Mouse (Mus musculus) neutrophil, adult 5-6 weeks (primary cell): ENCODE data around the gene Boc. TPM values are rescaled to one million over a fixed set of nuclear protein-coding genes. Genes with fewer than 3 reads are reported as not detected.

Experiments
- ATAC-seq: fragments of 151-379, 151-347 bp; 2 replicates; pipeline ENCODE4 v1.8.0; 2017; ENCODE audit warnings: mild to moderate bottlenecking, moderate TSS enrichment; ENCODE audit not compliant: insufficient number of reproducible peaks, poor library complexity, low FRiP score, severe bottlenecking; ENCODE audit errors: extremely low read depth
- total RNA-seq: library from RNA; stranded (forward); fragments of 200-1000 nt; gene quantifications from 2 replicates; pipeline ENCODE4 v1.2.3, GENCODE M21; 2017

Boc gene
- total RNA-seq, 1 experiment from 2014 or later, result not detected

- no peak for ATAC-seq
Observed at GRCm38 (mm10) chr16:44502325-44502724, 56.4 kb downstream of the Boc start.

- no peak for ATAC-seq
Observed at GRCm38 (mm10) chr16:44501783-44502182, 56.9 kb downstream of the Boc start.

DNA sequence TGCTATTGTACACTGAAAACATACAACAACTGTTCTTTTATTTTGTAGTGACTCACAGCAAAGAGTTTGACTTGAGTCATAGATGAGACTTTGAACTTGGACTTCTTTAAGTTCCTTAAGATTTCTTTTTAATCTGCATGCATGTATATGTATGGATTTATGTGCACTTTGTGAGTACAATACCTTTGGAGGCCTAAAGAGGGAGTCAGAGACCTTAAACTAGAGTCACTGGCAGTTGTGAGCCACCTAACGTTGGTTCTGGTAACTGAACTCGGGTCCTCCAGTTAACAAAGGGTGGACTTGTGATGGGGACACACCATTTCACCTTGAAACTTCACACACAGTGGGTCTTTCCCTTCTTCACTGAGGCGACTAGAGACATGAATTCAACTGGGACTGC is 60.2 kb downstream of the Boc start:
- no peak for ATAC-seq

DNA sequence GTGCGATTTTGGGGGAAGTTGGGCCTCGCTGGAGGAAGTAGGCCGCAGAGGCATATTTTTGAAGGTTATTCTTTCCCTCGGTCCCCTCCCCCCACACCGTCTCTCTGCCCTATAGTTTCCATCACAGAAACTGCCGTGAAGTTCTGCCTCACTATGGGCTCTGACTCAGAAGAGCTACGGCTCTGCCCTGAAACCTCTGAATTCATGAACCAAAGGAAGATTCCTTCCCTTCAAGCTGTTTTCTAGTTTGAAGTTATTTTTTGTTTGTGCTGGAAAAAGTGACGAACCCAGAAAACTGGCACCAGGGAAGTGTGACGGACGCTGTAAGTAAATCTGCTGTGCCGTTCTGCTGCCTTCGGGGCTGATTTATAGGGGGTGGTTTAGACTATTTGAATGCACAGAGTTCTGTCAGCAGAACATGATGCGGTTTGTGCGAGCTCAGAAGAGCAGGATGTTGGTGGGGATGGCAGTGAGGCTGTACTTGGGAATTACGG is 61.7 kb downstream of the Boc start:
- ATAC-seq, result no peak

DNA sequence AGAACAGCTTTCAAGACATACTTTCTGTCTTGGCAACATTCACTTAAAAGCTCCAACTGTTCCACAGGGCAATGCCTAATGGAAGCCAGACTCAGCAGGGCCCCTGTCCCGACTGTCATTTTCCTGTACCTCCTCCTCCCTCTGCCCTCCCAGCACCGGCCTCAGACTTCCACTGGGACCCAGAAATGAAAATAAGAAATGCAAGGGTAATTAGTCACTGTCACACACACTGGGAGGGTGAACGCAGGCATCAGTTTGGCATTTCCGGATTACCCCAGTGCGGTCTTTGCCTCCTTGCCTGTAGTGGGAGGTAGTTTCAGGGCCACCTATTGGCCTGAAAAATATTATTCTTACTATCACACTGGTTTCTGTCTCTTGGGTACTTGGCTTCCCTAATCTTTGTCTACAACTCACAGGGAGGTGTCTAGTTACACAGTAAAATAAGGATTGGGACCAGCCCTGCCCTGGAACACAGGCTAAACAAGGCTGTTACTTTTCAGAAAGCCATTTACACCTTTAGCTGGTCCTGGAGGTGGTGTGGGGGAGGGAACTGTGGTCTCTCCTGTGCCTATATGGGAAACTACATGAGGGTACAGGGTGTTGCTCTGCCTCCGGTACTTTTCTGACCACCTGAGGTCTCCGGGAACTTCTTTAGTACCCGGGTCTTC is 64.1 kb downstream of the Boc start:
- ATAC-seq, result no peak

- ATAC-seq, result no peak
Observed at GRCm38 (mm10) chr16:44493868-44494267, 64.8 kb downstream of the Boc start.

GRCm38 (mm10) chr16:44492706-44493105 is 66.0 kb downstream of the Boc start:
- ATAC-seq, result no peak

GRCm38 (mm10) chr16:44492151-44492550 is 66.5 kb downstream of the Boc start:
- ATAC-seq, result no peak

GRCm38 (mm10) chr16:44491051-44491450 is 67.6 kb downstream of the Boc start:
- ATAC-seq, result no peak

DNA sequence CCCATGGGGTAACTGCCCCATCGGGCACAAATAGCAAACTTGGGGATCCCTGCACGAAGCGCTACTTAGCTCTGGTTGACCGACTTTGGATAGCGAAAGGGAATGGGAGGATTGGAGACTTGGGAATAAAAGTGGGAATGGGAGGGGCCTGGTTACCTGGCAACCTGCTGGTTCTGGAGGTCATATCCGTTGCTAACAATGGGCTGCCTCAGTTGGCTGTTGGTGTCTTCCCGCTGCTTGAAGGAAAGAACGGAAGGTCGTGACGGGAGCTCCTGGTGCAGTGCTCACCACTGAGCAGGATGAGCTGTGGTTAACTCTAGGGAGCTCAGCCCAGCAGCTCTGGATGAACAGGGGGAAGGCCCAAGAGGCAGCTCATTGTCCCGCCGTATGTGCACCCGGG is 71.5 kb downstream of the Boc start:
- ATAC-seq, result no peak

DNA sequence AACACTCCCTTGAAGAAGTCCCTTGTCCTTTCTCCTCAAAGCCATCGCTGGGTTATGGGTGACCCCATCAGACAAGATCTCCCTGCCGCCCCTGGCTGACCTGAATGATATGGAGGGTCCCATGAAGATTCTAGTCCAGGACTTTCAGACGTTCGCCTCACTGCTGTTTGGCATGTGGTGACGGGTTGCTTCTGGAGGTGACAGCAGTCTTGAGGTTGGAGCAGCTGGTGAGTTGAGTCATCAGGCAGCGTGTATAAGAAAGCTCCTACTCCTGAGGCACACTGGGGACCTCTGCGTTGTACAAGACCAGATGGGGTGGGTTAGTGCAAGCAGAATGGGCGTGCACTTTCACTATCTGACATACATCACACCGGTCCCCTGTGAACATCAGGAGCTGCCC is 72.1 kb downstream of the Boc start:
- ATAC-seq, result no peak

DNA sequence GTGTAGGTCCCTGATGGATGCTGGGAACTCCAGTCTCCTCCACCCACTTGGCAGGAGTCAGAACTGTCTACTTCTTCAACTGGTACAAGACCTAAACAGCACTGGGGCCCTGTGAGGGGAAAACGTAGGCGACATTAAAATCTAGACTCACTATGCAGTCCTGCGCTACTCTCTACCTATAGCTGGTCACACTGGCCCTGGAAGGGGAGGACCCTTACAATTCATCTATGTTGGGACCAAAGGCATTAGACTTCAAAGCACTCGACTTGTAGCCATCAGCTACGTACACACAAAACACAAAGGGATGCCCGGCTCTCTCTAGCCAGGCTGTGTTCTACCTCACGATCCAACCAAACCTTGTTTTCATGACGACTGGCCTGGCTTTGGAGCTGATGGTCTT is 73.0 kb downstream of the Boc start:
- ATAC-seq, result no peak

GRCm38 (mm10) chr16:44484831-44485230 is 73.9 kb downstream of the Boc start:
- no peak for ATAC-seq

DNA sequence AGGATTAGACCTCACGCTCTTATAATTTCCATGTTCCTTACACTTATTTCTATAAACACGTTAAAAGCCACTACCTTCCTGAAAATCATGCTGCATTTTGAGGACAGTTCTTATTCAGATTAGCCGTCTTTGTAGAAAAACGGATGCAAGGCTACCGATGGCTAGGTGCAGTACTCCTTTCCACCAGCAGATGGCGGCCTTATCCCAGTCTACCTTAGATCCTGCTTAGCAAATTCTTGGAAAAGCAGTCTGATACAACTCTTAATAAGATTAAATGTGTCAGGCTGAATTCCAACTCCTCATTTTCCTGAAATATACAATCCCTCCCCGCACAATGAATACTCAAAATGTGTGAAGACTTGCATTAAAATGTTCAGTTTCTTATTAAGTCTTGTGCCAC is 74.6 kb downstream of the Boc start:
- no peak for ATAC-seq

DNA sequence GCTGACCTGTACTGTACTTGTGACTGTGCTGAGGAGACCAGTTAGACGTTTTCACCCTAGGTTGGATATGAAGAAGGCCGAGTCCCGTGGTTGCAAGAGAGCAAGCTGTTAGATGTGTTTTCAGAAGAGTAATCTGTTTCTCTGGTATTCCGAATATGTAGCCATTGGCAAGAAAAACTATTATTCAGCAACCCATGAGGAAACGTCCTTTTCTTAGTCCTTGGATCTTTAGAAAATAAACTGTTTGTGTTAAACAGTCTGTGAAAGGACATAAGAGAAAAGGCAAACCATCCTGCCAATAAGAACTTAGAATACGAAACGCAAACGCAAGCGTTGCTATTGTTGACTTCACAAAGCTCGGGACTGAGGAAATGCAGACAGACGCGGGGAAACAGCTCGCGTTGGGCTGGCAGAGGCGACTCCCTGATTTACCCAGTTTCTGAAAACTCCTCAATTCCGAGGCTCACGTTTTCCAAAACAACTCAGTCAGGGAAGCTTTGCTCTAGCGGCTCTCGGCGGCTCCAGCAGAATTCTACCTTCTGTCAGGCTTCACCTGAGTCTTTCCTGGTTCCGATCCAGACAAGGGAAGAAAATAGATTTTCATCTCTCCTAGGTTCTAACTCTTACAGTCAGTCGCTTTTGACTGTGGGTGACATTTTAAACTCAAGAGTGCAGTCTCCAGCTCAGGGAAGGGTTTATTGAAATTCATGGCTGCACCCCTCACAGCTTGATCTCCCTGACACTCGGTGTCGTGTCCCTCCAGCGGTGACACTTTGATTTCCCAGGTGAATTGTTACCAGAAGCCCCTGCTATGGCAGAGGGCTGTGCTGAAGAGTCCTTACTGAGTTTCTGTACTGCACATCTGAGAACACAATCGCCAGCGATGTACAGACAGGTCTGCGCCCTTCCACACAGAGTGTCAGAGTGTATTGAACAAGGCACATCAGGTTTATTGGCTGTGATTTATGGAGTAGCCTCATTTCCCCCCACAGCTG is 76.8 kb downstream of the Boc start:
- ATAC-seq, result no peak

DNA sequence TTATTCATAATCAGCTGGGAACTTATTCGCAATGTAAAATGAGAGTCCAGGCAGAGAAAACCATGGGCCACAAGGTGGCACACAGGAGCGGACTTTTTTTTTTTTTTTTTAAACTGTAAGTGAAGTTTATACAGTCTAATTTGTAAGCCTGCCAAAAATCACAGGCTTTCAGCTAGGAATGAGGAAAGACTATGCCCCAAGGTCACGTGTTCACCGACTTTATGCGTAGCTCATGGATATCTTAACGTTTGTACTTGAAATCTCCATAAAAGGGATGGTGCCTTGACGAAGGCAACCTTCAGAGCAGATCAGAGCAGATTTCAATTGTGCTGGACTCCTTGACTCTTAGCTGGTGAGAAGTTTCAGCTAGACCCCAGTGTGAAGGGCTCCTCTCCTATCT is 78.1 kb downstream of the Boc start:
- ATAC-seq, result no peak

DNA sequence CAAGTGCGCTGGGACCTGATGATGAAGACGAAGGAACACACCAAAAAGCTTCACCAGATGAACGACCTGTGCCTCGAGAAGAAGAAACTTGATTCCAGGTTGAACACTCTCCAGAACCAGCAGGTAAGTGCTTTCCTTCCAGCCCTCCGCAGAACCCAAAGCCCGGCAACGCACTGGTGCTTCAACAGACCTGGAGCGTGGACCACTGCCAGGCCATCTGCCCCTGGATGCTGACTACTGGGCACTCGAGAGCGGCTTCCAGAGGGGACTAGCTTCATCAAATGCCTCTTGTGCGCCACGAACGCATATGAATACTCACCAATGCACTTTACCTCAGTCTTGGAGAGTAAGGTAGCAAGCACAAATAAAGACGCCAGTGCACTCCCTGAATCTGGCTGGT is 78.8 kb downstream of the Boc start:
- ATAC-seq, result no peak

DNA sequence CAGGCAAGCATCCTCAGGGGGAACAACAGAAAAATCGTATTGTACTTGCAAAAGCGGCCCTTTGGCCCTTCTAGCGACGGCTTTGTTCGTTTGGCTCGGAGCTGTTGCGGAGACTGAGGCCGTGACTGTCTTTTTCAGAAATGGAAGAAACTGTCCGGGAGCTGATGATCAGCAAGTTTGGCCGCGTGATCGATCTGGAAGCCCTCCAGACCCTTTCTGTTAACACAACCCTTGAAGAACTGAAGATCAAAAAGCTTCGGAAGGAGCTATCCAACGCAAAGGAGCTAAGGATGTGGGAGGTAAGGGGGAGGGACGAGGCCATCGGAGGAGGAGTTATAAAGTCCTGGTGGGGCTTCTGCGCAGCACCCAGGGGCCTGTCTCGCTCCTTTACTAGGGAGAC is 79.9 kb downstream of the Boc start:
- no peak for ATAC-seq

DNA sequence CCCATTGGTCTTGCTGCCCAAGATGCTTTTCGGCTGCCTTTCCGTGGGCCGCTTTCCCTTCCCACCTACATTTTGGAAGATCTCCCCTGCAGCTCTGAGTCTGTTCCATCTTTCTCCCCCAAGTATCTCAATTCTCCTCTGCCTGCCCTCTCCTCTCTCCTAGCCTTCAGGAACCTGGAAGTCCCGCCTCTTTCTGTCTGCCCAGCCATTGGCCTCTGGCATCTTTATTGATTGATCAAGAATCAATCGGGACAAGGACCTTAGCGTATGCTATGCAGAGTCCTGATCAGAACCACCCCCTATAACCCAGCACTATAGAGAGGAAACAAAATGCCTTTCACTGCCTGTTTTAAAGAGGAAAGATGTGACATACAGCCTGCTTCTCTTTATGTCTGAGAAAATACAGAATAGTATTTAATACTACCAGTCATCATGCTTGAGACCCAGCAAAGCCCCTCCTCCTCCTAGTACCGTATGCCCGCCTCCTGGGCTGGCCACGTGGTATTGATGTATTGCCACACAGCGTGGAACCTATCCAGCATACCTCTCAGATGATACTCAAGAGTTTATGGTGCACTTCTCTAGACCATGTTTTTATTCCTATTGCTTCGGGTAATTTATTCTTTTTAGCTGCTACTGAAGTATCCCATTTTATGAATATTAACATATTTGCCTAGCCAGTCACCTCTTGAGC is 82.9 kb downstream of the Boc start:
- no peak for ATAC-seq

GRCm38 (mm10) chr16:44475281-44475680 is 83.4 kb downstream of the Boc start:
- no peak for ATAC-seq
